Mouse (Mus musculus): ENCODE data around the gene Sephs1.

DNA sequence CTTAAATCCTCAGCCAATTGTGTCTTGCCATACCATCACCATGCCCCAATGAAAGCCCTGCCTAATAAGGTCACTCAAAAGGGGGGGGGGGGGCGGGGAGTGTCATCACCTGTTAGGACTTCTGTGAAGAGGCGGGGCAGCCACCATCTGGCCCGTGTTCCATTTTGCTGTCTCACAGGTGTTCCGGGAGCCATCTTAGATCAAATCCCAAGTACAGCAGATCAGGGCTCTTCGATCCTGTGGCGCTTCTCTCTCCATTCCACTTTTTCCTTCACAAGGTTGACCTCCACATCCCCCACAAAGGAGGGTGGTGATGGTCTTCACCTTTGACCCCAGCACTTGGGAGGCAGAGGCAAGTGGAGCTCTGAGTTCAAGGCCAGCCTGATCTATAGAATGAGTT is 34.7 kb downstream of the Sephs1 start:
- TF ChIP-seq CTCF (IDR thresholded peaks at IDR 0.05 in 2 of 3, conservative IDR thresholded peaks at IDR 0.05 in 1 of 3; ENCODE audit: control insufficient read depth in 1 of 3, insufficient read depth in 1 of 3, low read depth in 2 of 3, low read length in 3 of 3, poor library complexity in 1 of 3, severe bottlenecking in 1 of 3): no peak
- TF ChIP-seq EP300 (IDR thresholded peaks at IDR 0.05; ENCODE audit: low read depth in 1 of 2, low read length in 2 of 2): no peak
- TF ChIP-seq TAL1 (IDR thresholded peaks at IDR 0.05; ENCODE audit: low read length): no peak
- no peak for TF ChIP-seq CHD2 (IDR thresholded peaks at IDR 0.05; ENCODE audit: low read length)
- no peak for TF ChIP-seq ZNF384 (IDR thresholded peaks at IDR 0.05; ENCODE audit: low read depth, low read length)
- TF ChIP-seq POLR2A (IDR thresholded peaks at IDR 0.05; ENCODE audit: control insufficient read depth in 1 of 2, insufficient read depth in 1 of 2, low read depth in 1 of 2, low read length in 2 of 2, poor library complexity in 1 of 2): no peak
